ENCODE assay signal across 9 mouse cellular contexts in genomic region chr9:124118489-124118888, GRCm38 (mm10). TPM values are rescaled to one million over a fixed set of nuclear protein-coding genes. Genes with fewer than 3 reads are reported as not detected.
DNase-seq lines count a peak whose midpoint lies in the region; ATAC-seq and TF ChIP-seq lines count a peak whose summit lies in the region.
"Had no signal": no experiment of that assay in that cellular context is flagged by ENCODE, and none has a peak within 500 bp of the region (broad histone marks: within the 10 kb centered on the region; RNA-seq: fewer than 3 reads in every experiment).

No protein-coding gene starts in this region.

- H3K9me3 ChIP-seq in ES-Bruce4 (replicated peaks; ENCODE audit: control insufficient read depth, insufficient read depth, low read length, poor library complexity, severe bottlenecking), result no peaks in the 10 kb centered on the region
- H3K9me3 ChIP-seq: hindbrain, embryonic 15.5 days had no signal

- no peak overlapping the region for H3K4me3 ChIP-seq in ES-Bruce4 (ENCODE audit: low read depth, low read length)
- H3K4me3 ChIP-seq: hindbrain, embryonic 15.5 days had no signal

- peak; percentile 59 for TF ChIP-seq CTCF in ES-Bruce4 (IDR thresholded peaks at IDR 0.05; ENCODE audit: low read depth, low read length)

- no peaks in the 10 kb centered on the region for H3K4me1 ChIP-seq in ES-Bruce4 (ENCODE audit: control insufficient read depth, insufficient read depth, low read length)
- H3K4me1 ChIP-seq: hindbrain, embryonic 15.5 days had no signal

- no peak for TF ChIP-seq POLR2A in ES-Bruce4 (IDR thresholded peaks at IDR 0.05; ENCODE audit: insufficient read depth, low read length)

- peak; percentile 27 for DNase-seq in heart, postnatal 14 days
- DNase-seq in heart, postnatal 25 days (ENCODE audit: low spot score), result no peak
- DNase-seq in embryo, embryonic 10 days (ENCODE audit: low spot score), result no peak
- DNase-seq in MN1 (ENCODE audit: low spot score), result no peak
- DNase-seq in ovary, postnatal 10 days (ENCODE audit: low spot score), result no peak

- no peaks in the 10 kb centered on the region for H3K36me3 ChIP-seq in ES-Bruce4 (ENCODE audit: control insufficient read depth, insufficient read depth, low read length, poor library complexity, severe bottlenecking)
- H3K36me3 ChIP-seq: hindbrain, embryonic 15.5 days had no signal

- H3K27ac ChIP-seq in ES-Bruce4 (ENCODE audit: insufficient read depth, low read length), result no peak overlapping the region
- H3K27ac ChIP-seq: hindbrain, embryonic 15.5 days had no signal

- intact Hi-C loops in heart, postnatal 14 days (cut with DNase I), result no loop called here
- intact Hi-C loops in heart, postnatal 25 days (cut with DNase I), result no loop called here

- ATAC-seq in inflammation-experienced regulatory T-cells, adult 6 months, result peak; percentile 71
- ATAC-seq in monocyte, adult 5-6 weeks (replicated peaks; ENCODE audit: insufficient number of reproducible peaks, low FRiP score, low TSS enrichment, poor library complexity, severe bottlenecking), result peak; percentile 96

- no peak for TF ChIP-seq EP300 in ES-Bruce4 (IDR thresholded peaks at IDR 0.05; ENCODE audit: insufficient read depth, low read depth, low read length)

- no peaks in the 10 kb centered on the region for H3K27me3 ChIP-seq in ES-Bruce4 (ENCODE audit: control insufficient read depth, insufficient read depth, low read length, poor library complexity, severe bottlenecking)
- H3K27me3 ChIP-seq: hindbrain, embryonic 15.5 days had no signal

- no peak overlapping the region for H3K9ac ChIP-seq in ES-Bruce4 (ENCODE audit: low read depth, poor library complexity, severe bottlenecking)
- H3K9ac ChIP-seq: hindbrain, embryonic 15.5 days had no signal

RNA-seq across cellular contexts. Expression of gene Ccr5, which starts 2.9 kb away (rescaled TPM):
- 1 to 10 TPM in 1 of 2 experiments, under 1 TPM in 1; 0.66 to 2.0 TPM for total RNA-seq in heart, postnatal 14 days (2021)
- 1 to 10 TPM; 3.2 to 3.7 TPM for total RNA-seq in heart, postnatal 25 days (2021)
- polyA plus RNA-seq in ES-Bruce4 (2011; ENCODE audit: insufficient read depth, insufficient read length, low read depth, missing spikeins), result 5.3 and 7.6 TPM in 2 replicates
- polyA plus RNA-seq in inflammation-experienced regulatory T-cells, adult 6 months (2017; shearing (Covaris generic)), result 100 to 1,000 TPM in 1 of 3 experiments, 1 to 10 TPM in 2; 2.6 to 101 (median 7.8) TPM
- 16.7 to 74.3 TPM (median 20.7 TPM) in 3 replicates for total RNA-seq in monocyte, adult 5-6 weeks (2017)

RNA-seq across cellular contexts. Expression of gene Ccr2, which starts 16.7 kb away (rescaled TPM):
- total RNA-seq in heart, postnatal 14 days (2021), result under 1 TPM; 0.85 to 0.93 TPM
- 1 to 10 TPM; 1.1 TPM for total RNA-seq in heart, postnatal 25 days (2021)
- not detected in 2 replicates for polyA plus RNA-seq in ES-Bruce4 (2011; ENCODE audit: insufficient read depth, insufficient read length, low read depth, missing spikeins)
- 100 to 1,000 TPM in 1 of 3 experiments, 10 to 100 TPM in 2; 22.0 to 215 (median 46.1) TPM for polyA plus RNA-seq in inflammation-experienced regulatory T-cells, adult 6 months (2017; shearing (Covaris generic))
- 260 to 312 TPM (median 269 TPM) in 3 replicates for total RNA-seq in monocyte, adult 5-6 weeks (2017)

Comparison
In these comparisons a context has a peak if more than half of its experiments do, and no peak if none do; other contexts are left out.
1. DNase-seq: peak in heart, postnatal 14 days (2 of 2); none in heart, postnatal 25 days (single experiment), embryo, embryonic 10 days (single experiment), MN1 (single experiment) and ovary, postnatal 10 days (single experiment).
2. RNA of gene Ccr2, which starts 16.7 kb away (total RNA-seq): 260 to 312 TPM in monocyte, adult 5-6 weeks; 1.1 TPM in heart, postnatal 25 days and 0.85 to 0.93 TPM in heart, postnatal 14 days; every median in the first group is over 100 times any median in the second.